Mouse (Mus musculus) gastrocnemius, adult 2 months (tissue): ENCODE results near the gene Adgrd1. TPM values are rescaled to one million over a fixed set of nuclear protein-coding genes. Genes with fewer than 3 reads are reported as not detected.

ENCODE experiments used
- DNase-seq: peaks from one replicate; pipeline ENCODE4 v3.0.0; 2022
- H3K27ac ChIP-seq: fragments of 200-600 bp; 2 replicates; pipeline ENCODE4 v1.8.1; 2022; ENCODE audit warnings: mild to moderate bottlenecking
- H3K4me3 ChIP-seq: fragments of 200-600 bp; 2 replicates; pipeline ENCODE4 v1.8.1; 2022; ENCODE audit warnings: mild to moderate bottlenecking, moderate library complexity
- CTCF ChIP-seq: fragments of 200-600 bp; IDR thresholded peaks from 2 replicates; pipeline ENCODE4 v1.8.1; 2022; ENCODE audit warnings: antibody characterized with exemption, mild to moderate bottlenecking, moderate library complexity
- intact Hi-C: fragments of 180-260 bp; cut with DNase I; formaldehyde crosslinking; loops from one replicate; pipeline ENCODE4 v1.15.1; 2025
- total RNA-seq, 2 experiments: library from RNA; stranded (reverse); gene quantifications; 2 replicates each; pipeline ENCODE4 v1.2.3; 2021

Gene Adgrd1
- total RNA-seq, 2 experiments from 2014 or later: 5.6 to 6.0 TPM

GRCm38 (mm10) chr5:129145307-129145935 lies 48.9 kb downstream of the Adgrd1 start:
- intact Hi-C loops: no loop called here
- DNase-seq: no peak
- Histone ChIP-seq H3K4me3 (no peak overlapping the region), H3K27ac (no peak overlapping the region)
- no peak for TF ChIP-seq CTCF

- no peak overlapping the region for H3K4me3 ChIP-seq
- no peak overlapping the region for H3K27ac ChIP-seq
- DNase-seq: no peak
- no peak for TF ChIP-seq CTCF
- intact Hi-C loops: no loop called here
Measured at GRCm38 (mm10) chr5:129146892-129147509, 50.5 kb downstream of the Adgrd1 start.

GRCm38 (mm10) chr5:129148485-129148884 lies 51.9 kb downstream of the Adgrd1 start:
- intact Hi-C loops: no loop called here
- H3K4me3 ChIP-seq: no peak overlapping the region
- DNase-seq: no peak

GRCm38 (mm10) chr5:129155023-129155901 lies 58.7 kb downstream of the Adgrd1 start:
- intact Hi-C loops: no loop called here
- no peak overlapping the region for H3K27ac ChIP-seq
- no peak for TF ChIP-seq CTCF
- DNase-seq: no peak
- no peak overlapping the region for H3K4me3 ChIP-seq

More at GRCm38 (mm10) chr5:129148485-129148884, 51.9 kb downstream of the Adgrd1 start:
- no peak overlapping the region for H3K27ac ChIP-seq
- TF ChIP-seq CTCF: no peak

GRCm38 (mm10) chr5:129155902-129156311 lies 59.4 kb downstream of the Adgrd1 start:
- Histone ChIP-seq H3K27ac (no peak overlapping the region), H3K4me3 (no peak overlapping the region)
- no peak for DNase-seq
- no peak for TF ChIP-seq CTCF
- intact Hi-C loops: no loop called here

GRCm38 (mm10) chr5:129161372-129162051 lies 65.0 kb downstream of the Adgrd1 start:
- intact Hi-C loops: no loop called here

GRCm38 (mm10) chr5:129163416-129163815 lies 66.9 kb downstream of the Adgrd1 start:
- Histone ChIP-seq H3K27ac (peak overlapping the region; percentile 58), H3K4me3 (no peak overlapping the region)
- intact Hi-C loops: no loop called here
- no peak for TF ChIP-seq CTCF
- DNase-seq: no peak

More at GRCm38 (mm10) chr5:129161372-129162051, 65.0 kb downstream of the Adgrd1 start:
- DNase-seq: no peak
- Histone ChIP-seq H3K4me3 (no peak overlapping the region), H3K27ac (no peak overlapping the region)
- TF ChIP-seq CTCF: peak; percentile 35

- peak; percentile 70 for DNase-seq
- intact Hi-C loops: no loop called here
- no peak for TF ChIP-seq CTCF
- Histone ChIP-seq H3K27ac (peak overlapping the region; percentile 58), H3K4me3 (no peak overlapping the region)
Measured at GRCm38 (mm10) chr5:129164091-129164490, 67.5 kb downstream of the Adgrd1 start.

- intact Hi-C loops: no loop called here
- no peak overlapping the region; the same call in 1 of the 2 replicates for H3K27ac ChIP-seq
- TF ChIP-seq CTCF: no peak
- DNase-seq: no peak
- H3K4me3 ChIP-seq: no peak overlapping the region
Measured at GRCm38 (mm10) chr5:129164911-129165584, 68.5 kb downstream of the Adgrd1 start.

GRCm38 (mm10) chr5:129165595-129165994 lies 69.0 kb downstream of the Adgrd1 start:
- no peak for DNase-seq
- intact Hi-C loops: no loop called here
- Histone ChIP-seq H3K4me3 (no peak overlapping the region), H3K27ac (no peak overlapping the region)
- no peak for TF ChIP-seq CTCF

GRCm38 (mm10) chr5:129169090-129169489 lies 72.5 kb downstream of the Adgrd1 start:
- no peak overlapping the region for H3K4me3 ChIP-seq
- DNase-seq: no peak
- TF ChIP-seq CTCF: no peak
- H3K27ac ChIP-seq: no peak overlapping the region
- intact Hi-C loops: no loop called here

GRCm38 (mm10) chr5:129169567-129169966 lies 73.0 kb downstream of the Adgrd1 start:
- intact Hi-C loops: no loop called here
- DNase-seq: no peak
- no peak overlapping the region for H3K27ac ChIP-seq
- H3K4me3 ChIP-seq: no peak overlapping the region
- TF ChIP-seq CTCF: no peak
